ENCODE assay signal across 7 mouse cellular contexts in the genomic region with DNA sequence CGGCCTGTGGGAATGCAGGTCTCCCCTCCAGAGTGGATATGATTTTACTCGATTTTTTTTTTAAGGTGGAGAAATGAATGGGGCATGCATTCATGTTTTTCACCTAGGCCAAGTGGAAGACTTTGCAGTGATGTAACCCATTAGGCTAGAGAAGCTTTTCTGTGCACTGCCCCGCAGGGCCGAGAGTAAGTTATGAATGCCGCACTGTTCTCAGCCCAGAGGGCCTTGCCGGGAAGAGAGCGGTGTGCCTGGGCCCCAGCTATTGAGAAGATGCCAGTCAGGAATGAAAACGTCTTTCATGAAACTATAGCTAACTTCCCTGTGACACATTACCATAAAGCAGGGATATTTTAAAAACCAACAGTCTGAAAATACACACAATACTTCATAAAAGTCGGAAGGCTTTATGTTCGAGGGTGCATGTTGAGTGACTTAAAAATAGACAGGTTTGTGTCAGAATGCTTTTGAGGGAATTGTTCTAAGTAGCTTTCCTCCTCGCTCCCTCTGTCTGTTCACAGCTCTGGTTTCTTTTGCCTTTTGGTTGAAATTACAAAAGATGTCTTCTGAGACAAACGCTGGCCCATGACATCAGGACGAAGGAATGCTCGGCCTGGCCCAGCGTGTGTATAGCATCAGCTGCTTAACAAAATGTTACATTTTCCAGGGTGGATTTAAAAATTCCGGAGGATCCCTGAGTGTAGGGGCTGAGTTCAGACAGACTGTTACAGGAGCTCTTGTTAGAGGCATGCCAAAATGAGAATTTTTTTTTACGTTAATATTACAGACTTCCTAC. TPM values are rescaled to one million over a fixed set of nuclear protein-coding genes. Genes with fewer than 3 reads are reported as not detected.
DNase-seq lines count a peak whose midpoint lies in the region; ATAC-seq lines count a peak whose summit lies in the region.

No protein-coding gene starts in this region.

- peak overlapping the region; percentile 39; the same call in 1 of the 2 replicates for H3K9ac ChIP-seq in forebrain, embryonic 11.5 days (ENCODE audit: low read length)
- H3K9ac ChIP-seq in liver, embryonic 11.5 days (ENCODE audit: low read depth, low read length) = no peak overlapping the region

- peaks cover 20% of the 10 kb centered on the region for H3K4me1 ChIP-seq in forebrain, embryonic 11.5 days (replicated peaks; ENCODE audit: control insufficient read depth, insufficient read depth, low read length)
- H3K4me1 ChIP-seq in liver, embryonic 11.5 days (replicated peaks; ENCODE audit: control insufficient read depth, insufficient read depth, low read length) = peaks cover 3% of the 10 kb centered on the region; the same call in 1 of the 2 replicates

- WGBS in forebrain, embryonic 11.5 days = 19% methylated on average over 17 of the region's 17 CpGs
- WGBS in liver, embryonic 11.5 days = 75% methylated on average over 17 of the region's 17 CpGs

- intact Hi-C loops in left cerebral cortex, postnatal 25 days (cut with DNase I) = no loop called here

- peak; percentile 38 for DNase-seq in right cerebral cortex, adult 18-20 months
- no peak for DNase-seq in right cerebral cortex, postnatal 25 days
- peak; percentile 81 for DNase-seq in forebrain, embryonic 11.5 days (ENCODE audit: low spot score)
- peak; percentile 18 to 43 for DNase-seq in left cerebral cortex, postnatal 25 days (ENCODE audit: low spot score in 2 of 2)
- peak; percentile 3 for DNase-seq in yolk sac, embryonic 10.5 days (ENCODE audit: low spot score)
- no peak for DNase-seq in liver, embryonic 11.5 days (ENCODE audit: low spot score)
- no peak for DNase-seq in kidney, postnatal 10 days

- H3K9me3 ChIP-seq in forebrain, embryonic 11.5 days (ENCODE audit: control insufficient read depth, low read length) = no peaks in the 10 kb centered on the region
- no peaks in the 10 kb centered on the region for H3K9me3 ChIP-seq in liver, embryonic 11.5 days (ENCODE audit: control insufficient read depth, low read length)

- ATAC-seq in forebrain, embryonic 11.5 days (replicated peaks; ENCODE audit: low FRiP score) = peak; percentile 94
- no peak for ATAC-seq in liver, embryonic 11.5 days (replicated peaks; ENCODE audit: low FRiP score)

- no peaks in the 10 kb centered on the region for H3K36me3 ChIP-seq in forebrain, embryonic 11.5 days (ENCODE audit: control insufficient read depth, insufficient read depth, low read length)
- H3K36me3 ChIP-seq in liver, embryonic 11.5 days (ENCODE audit: control insufficient read depth, insufficient read depth, low read length) = no peaks in the 10 kb centered on the region

- H3K27ac ChIP-seq in forebrain, embryonic 11.5 days (ENCODE audit: low read depth, low read length) = peak overlapping the region; percentile 94
- no peak overlapping the region for H3K27ac ChIP-seq in liver, embryonic 11.5 days (ENCODE audit: low read depth, low read length)

- H3K4me3 ChIP-seq in forebrain, embryonic 11.5 days (ENCODE audit: low read depth, low read length) = no peak overlapping the region
- no peak overlapping the region for H3K4me3 ChIP-seq in liver, embryonic 11.5 days (ENCODE audit: low read depth, low read length)

- H3K27me3 ChIP-seq in forebrain, embryonic 11.5 days (ENCODE audit: control insufficient read depth, insufficient read depth, low read length) = no peaks in the 10 kb centered on the region
- H3K27me3 ChIP-seq in liver, embryonic 11.5 days (replicated peaks; ENCODE audit: control insufficient read depth, insufficient read depth, low read length) = no peaks in the 10 kb centered on the region

- peak overlapping the region; percentile 36 for H3K4me2 ChIP-seq in forebrain, embryonic 11.5 days (ENCODE audit: low read depth, low read length, severe bottlenecking)
- H3K4me2 ChIP-seq in liver, embryonic 11.5 days = no peak overlapping the region

RNA-seq across cellular contexts. Expression of a gene that starts 44.2 kb away (rescaled TPM):
- polyA plus RNA-seq in forebrain, embryonic 11.5 days (2014; fragmentation: Nextera tagmentation; extraction: Ambion mirVana) = 20.8 and 22.5 TPM in 2 replicates
- 10 to 100 TPM; 19.0 to 25.4 TPM for total RNA-seq in left cerebral cortex, postnatal 25 days (2021)
- 2.0 and 2.6 TPM in 2 replicates for polyA plus RNA-seq in liver, embryonic 11.5 days (2014; fragmentation: Nextera tagmentation; extraction: Ambion mirVana)

Comparison
In these comparisons a context has a peak if more than half of its experiments do, and no peak if none do; other contexts are left out.
1. DNase-seq: peak in right cerebral cortex, adult 18-20 months (single experiment), forebrain, embryonic 11.5 days (single experiment), left cerebral cortex, postnatal 25 days (2 of 2) and yolk sac, embryonic 10.5 days (single experiment); none in right cerebral cortex, postnatal 25 days (single experiment), liver, embryonic 11.5 days (single experiment) and kidney, postnatal 10 days (single experiment).